ENCODE assay signal across 30 mouse cellular contexts in the genomic region with DNA sequence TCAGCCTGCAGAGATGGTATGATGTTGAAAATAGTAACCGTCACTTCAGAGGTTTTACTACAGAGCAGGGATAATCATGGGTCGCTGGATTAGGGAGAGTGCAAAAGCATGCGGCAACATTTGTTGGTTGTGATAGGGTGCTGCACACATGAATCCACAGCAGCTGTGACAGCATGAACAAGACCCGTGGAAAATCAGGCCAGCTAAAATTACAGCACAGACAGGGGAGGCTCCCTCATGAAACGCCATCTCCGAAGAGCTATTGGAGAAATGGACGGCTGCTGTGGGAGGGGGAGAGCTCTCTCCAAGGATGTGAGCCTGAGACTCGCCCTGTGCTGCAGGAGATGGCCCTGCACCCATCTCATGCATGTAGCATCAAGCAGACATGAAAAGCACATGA. TPM values are rescaled to one million over a fixed set of nuclear protein-coding genes. Genes with fewer than 3 reads are reported as not detected.
A peak's percentile ranks its signal among the peaks of the same experiment; 100 is the strongest.
DNase-seq lines count a peak whose midpoint lies in the region; ATAC-seq lines count a peak whose summit lies in the region.
"Had no signal": no experiment of that assay in that cellular context is flagged by ENCODE, and none has a peak within 500 bp of the region (broad histone marks: within the 10 kb centered on the region; RNA-seq: fewer than 3 reads in every experiment).

No protein-coding gene starts in this region.

- H3K9me3 ChIP-seq in limb, embryonic 12.5 days: no peaks in the 10 kb centered on the region
- no peaks in the 10 kb centered on the region for H3K9me3 ChIP-seq in limb, embryonic 10.5 days (replicated peaks)
- H3K9me3 ChIP-seq in embryonic facial prominence, embryonic 12.5 days: no peaks in the 10 kb centered on the region
- no peaks in the 10 kb centered on the region for H3K9me3 ChIP-seq in embryonic facial prominence, embryonic 15.5 days (replicated peaks)
- H3K9me3 ChIP-seq: forebrain, embryonic 10.5 days; hindbrain, embryonic 12.5 days; midbrain, embryonic 15.5 days; neural tube, embryonic 12.5 days; stomach, embryonic 15.5 days had no signal

- no peak overlapping the region for H3K4me3 ChIP-seq in limb, embryonic 12.5 days (replicated peaks)
- no peak overlapping the region for H3K4me3 ChIP-seq in limb, embryonic 10.5 days
- H3K4me3 ChIP-seq in embryonic facial prominence, embryonic 12.5 days: no peak overlapping the region
- H3K4me3 ChIP-seq in embryonic facial prominence, embryonic 15.5 days (replicated peaks): no peak overlapping the region
- H3K4me3 ChIP-seq: forebrain, embryonic 10.5 days; hindbrain, embryonic 12.5 days; midbrain, embryonic 15.5 days; neural tube, embryonic 12.5 days; stomach, embryonic 15.5 days had no signal

- peak; percentile 68 for ATAC-seq in limb, embryonic 12.5 days (ENCODE audit: insufficient number of reproducible peaks, insufficient read depth, low FRiP score, low TSS enrichment, low read depth)
- ATAC-seq in embryonic facial prominence, embryonic 12.5 days (ENCODE audit: insufficient number of reproducible peaks, insufficient read depth, low FRiP score, low TSS enrichment): 0 out of 2 replicates have a peak, but pooled peaks have one; percentile 28
- peak; percentile 54; the same call in 1 of the 2 replicates for ATAC-seq in embryonic facial prominence, embryonic 15.5 days (ENCODE audit: insufficient number of reproducible peaks, low FRiP score, low TSS enrichment, low read depth)
- ATAC-seq: forebrain, embryonic 16.5 days; intestine, embryonic 16.5 days; midbrain, embryonic 15.5 days had no signal

- WGBS in limb, embryonic 12.5 days: 52% methylated on average over 8 of the region's 8 CpGs
- WGBS in limb, embryonic 10.5 days: 69% methylated on average over 8 of the region's 8 CpGs
- WGBS in embryonic facial prominence, embryonic 12.5 days: 33% methylated on average over 8 of the region's 8 CpGs
- WGBS in embryonic facial prominence, embryonic 15.5 days: 21% methylated on average over 8 of the region's 8 CpGs

- DNase-seq in limb, embryonic 10.5 days (ENCODE audit: low spot score): no peak
- DNase-seq in lung, postnatal 10 days: no peak
- DNase-seq in layer of hippocampus, adult 11-12 months (ENCODE audit: low spot score): no peak
- DNase-seq: adrenal gland, postnatal 25 days; B cell, adult 2 months; cerebellum, adult 11-12 months; cerebellum, postnatal 10 days; gastrocnemius, postnatal 25 days; heart, adult 18-20 months; heart, postnatal 36 days; kidney, adult 9 months; kidney, postnatal 10 days; layer of hippocampus, adult 9-11 months; liver; lung, adult 2 months; lung, postnatal 14 days had no signal

- H3K36me3 ChIP-seq in limb, embryonic 12.5 days: no peaks in the 10 kb centered on the region
- H3K36me3 ChIP-seq in limb, embryonic 10.5 days: no peaks in the 10 kb centered on the region
- H3K36me3 ChIP-seq in embryonic facial prominence, embryonic 12.5 days: no peaks in the 10 kb centered on the region
- H3K36me3 ChIP-seq in embryonic facial prominence, embryonic 15.5 days: no peaks in the 10 kb centered on the region
- H3K36me3 ChIP-seq: forebrain, embryonic 10.5 days; hindbrain, embryonic 12.5 days; midbrain, embryonic 15.5 days; neural tube, embryonic 12.5 days; stomach, embryonic 15.5 days had no signal

- H3K4me2 ChIP-seq in limb, embryonic 12.5 days: no peak overlapping the region
- H3K4me2 ChIP-seq in embryonic facial prominence, embryonic 12.5 days (replicated peaks): no peak overlapping the region
- peak overlapping the region; percentile 8; the same call in 1 of the 2 replicates for H3K4me2 ChIP-seq in embryonic facial prominence, embryonic 15.5 days (replicated peaks)
- H3K4me2 ChIP-seq: heart, embryonic 11.5 days; hindbrain, embryonic 12.5 days; midbrain, embryonic 15.5 days; neural tube, embryonic 12.5 days; stomach, embryonic 15.5 days had no signal

- no peak overlapping the region for H3K9ac ChIP-seq in limb, embryonic 12.5 days (replicated peaks)
- no peak overlapping the region for H3K9ac ChIP-seq in embryonic facial prominence, embryonic 12.5 days
- no peak overlapping the region for H3K9ac ChIP-seq in embryonic facial prominence, embryonic 15.5 days
- H3K9ac ChIP-seq: hindbrain, embryonic 12.5 days; liver, embryonic 14.5 days; midbrain, embryonic 15.5 days; neural tube, embryonic 12.5 days; stomach, embryonic 15.5 days had no signal

- H3K27me3 ChIP-seq in limb, embryonic 12.5 days: no peaks in the 10 kb centered on the region
- no peaks in the 10 kb centered on the region for H3K27me3 ChIP-seq in limb, embryonic 10.5 days (ENCODE audit: low read depth, poor library complexity, severe bottlenecking)
- H3K27me3 ChIP-seq in embryonic facial prominence, embryonic 12.5 days: no peaks in the 10 kb centered on the region
- no peaks in the 10 kb centered on the region for H3K27me3 ChIP-seq in embryonic facial prominence, embryonic 15.5 days
- H3K27me3 ChIP-seq: hindbrain, embryonic 12.5 days; midbrain, embryonic 15.5 days; neural tube, embryonic 12.5 days; stomach, embryonic 15.5 days had no signal

- 0 out of 2 replicates have a peak, but pooled peaks cover 3% of the 10 kb centered on the region for H3K4me1 ChIP-seq in limb, embryonic 12.5 days (replicated peaks)
- peaks cover 4% of the 10 kb centered on the region; the same call in 1 of the 2 replicates for H3K4me1 ChIP-seq in limb, embryonic 10.5 days
- H3K4me1 ChIP-seq in embryonic facial prominence, embryonic 12.5 days: 0 out of 2 replicates have a peak, but pooled peaks cover 3% of the 10 kb centered on the region
- no peaks in the 10 kb centered on the region for H3K4me1 ChIP-seq in embryonic facial prominence, embryonic 15.5 days
- H3K4me1 ChIP-seq: forebrain, embryonic 10.5 days; hindbrain, embryonic 12.5 days; midbrain, embryonic 15.5 days; neural tube, embryonic 12.5 days; stomach, embryonic 15.5 days had no signal

- H3K27ac ChIP-seq in limb, embryonic 12.5 days: no peak overlapping the region
- H3K27ac ChIP-seq in limb, embryonic 10.5 days: no peak overlapping the region
- no peak overlapping the region for H3K27ac ChIP-seq in embryonic facial prominence, embryonic 12.5 days
- H3K27ac ChIP-seq in embryonic facial prominence, embryonic 15.5 days (replicated peaks): no peak overlapping the region
- H3K27ac ChIP-seq: forebrain, embryonic 10.5 days; hindbrain, embryonic 12.5 days; liver, embryonic 14.5 days; midbrain, embryonic 15.5 days; neural tube, embryonic 12.5 days; stomach, embryonic 15.5 days had no signal

RNA-seq across cellular contexts. Expression of gene Slc25a24, which starts 18.2 kb away (rescaled TPM):
- 44.6 and 45.5 TPM in 2 replicates for polyA plus RNA-seq in limb, embryonic 12.5 days (2016; fragmentation: Nextera tagmentation; extraction: Ambion mirVana)
- 20.0 and 27.5 TPM in 2 replicates for polyA plus RNA-seq in limb, embryonic 10.5 days (2016; fragmentation: Nextera tagmentation; extraction: Ambion mirVana)
- 49.0 and 52.5 TPM in 2 replicates for polyA plus RNA-seq in embryonic facial prominence, embryonic 12.5 days (2016; fragmentation: Nextera tagmentation; extraction: Ambion mirVana)
- polyA plus RNA-seq in embryonic facial prominence, embryonic 15.5 days (2015; fragmentation: Nextera tagmentation; extraction: Ambion mirVana): 46.9 and 49.5 TPM in 2 replicates

RNA-seq across cellular contexts. Expression of gene Slc25a54, which starts 24.4 kb away (rescaled TPM):
- polyA plus RNA-seq in limb, embryonic 12.5 days (2016; fragmentation: Nextera tagmentation; extraction: Ambion mirVana): not detected in 2 replicates
- not detected in 2 replicates for polyA plus RNA-seq in limb, embryonic 10.5 days (2016; fragmentation: Nextera tagmentation; extraction: Ambion mirVana)
- polyA plus RNA-seq in embryonic facial prominence, embryonic 12.5 days (2016; fragmentation: Nextera tagmentation; extraction: Ambion mirVana): not detected in 2 replicates
- polyA plus RNA-seq in embryonic facial prominence, embryonic 15.5 days (2015; fragmentation: Nextera tagmentation; extraction: Ambion mirVana): not detected in 2 replicates
- polyA plus RNA-seq: forebrain, embryonic 10.5 days; forebrain, embryonic 16.5 days; heart, embryonic 11.5 days; heart, embryonic 16.5 days; hindbrain, embryonic 12.5 days; intestine, embryonic 16.5 days; large intestine, adult 2 months; liver, embryonic 14.5 days; lung, adult 2 months; midbrain, embryonic 15.5 days; neural tube, embryonic 12.5 days; stomach, embryonic 15.5 days had no signal
